Mouse (Mus musculus) CD4-positive, CD25-positive, alpha-beta regulatory T cell, adult 9 weeks (primary cell): ENCODE measurements around the gene Fat4. TPM values are rescaled to one million over a fixed set of nuclear protein-coding genes. Genes with fewer than 3 reads are reported as not detected.

Experiments used
- polyA plus RNA-seq: library from polyadenylated mRNA; unstranded; fragments of 100-300 nt; shearing (Covaris generic); gene quantifications from one replicate; pipeline ENCODE4 v1.2.1, GENCODE M21; 2017

Fat4 gene
- not detected for polyA plus RNA-seq

GRCm38 (mm10) chr3:38886890-38887355, at the start of gene Fat4:
Gene Fat4, plus strand, starts transcription at chr3:38886940.

